In genomic region chr3:88181374-88181773, GRCm38 (mm10) we compare ENCODE assay signal across 14 mouse cellular contexts. TPM values are rescaled to one million over a fixed set of nuclear protein-coding genes. Genes with fewer than 3 reads are reported as not detected.
DNase-seq lines count a peak whose midpoint lies in the region; ATAC-seq and TF ChIP-seq lines count a peak whose summit lies in the region.
"Had no signal": no experiment of that assay in that cellular context is flagged by ENCODE, and none has a peak within 500 bp of the region (broad histone marks: within the 10 kb centered on the region; RNA-seq: fewer than 3 reads in every experiment).

No protein-coding gene starts in this region.

- 0 out of 2 replicates have a peak overlapping the region, but pooled peaks have one; percentile 40 for H3K27ac ChIP-seq in forebrain, postnatal 0 days (ENCODE audit: low read depth, low read length)
- no peak overlapping the region for H3K27ac ChIP-seq in forebrain, embryonic 12.5 days
- H3K27ac ChIP-seq: hindbrain, embryonic 14.5 days; limb, embryonic 12.5 days; liver, embryonic 15.5 days had no signal

- no peaks in the 10 kb centered on the region for H3K9me3 ChIP-seq in forebrain, postnatal 0 days (ENCODE audit: low read length)
- no peaks in the 10 kb centered on the region for H3K9me3 ChIP-seq in forebrain, embryonic 12.5 days
- H3K9me3 ChIP-seq: G1E; limb, embryonic 12.5 days; liver, embryonic 15.5 days had no signal

- no peak overlapping the region for H3K4me3 ChIP-seq in forebrain, postnatal 0 days (ENCODE audit: low read depth, low read length)
- H3K4me3 ChIP-seq in forebrain, embryonic 12.5 days (replicated peaks), result no peak overlapping the region
- H3K4me3 ChIP-seq: limb, embryonic 12.5 days; liver, embryonic 15.5 days had no signal

- no peak for ATAC-seq in forebrain, postnatal 0 days
- no peak for ATAC-seq in forebrain, embryonic 12.5 days (ENCODE audit: low FRiP score)

- H3K9ac ChIP-seq in forebrain, postnatal 0 days, result no peak overlapping the region
- H3K9ac ChIP-seq in forebrain, embryonic 12.5 days, result no peak overlapping the region
- H3K9ac ChIP-seq: hindbrain, embryonic 14.5 days; limb, embryonic 12.5 days; liver, embryonic 15.5 days had no signal

- WGBS in forebrain, postnatal 0 days, result 34% methylated on average over 4 of the region's 4 CpGs
- 75% methylated on average over 4 of the region's 4 CpGs for WGBS in forebrain, embryonic 12.5 days

- peaks cover 6% of the 10 kb centered on the region; the same call in 1 of the 2 replicates for H3K4me1 ChIP-seq in forebrain, postnatal 0 days (ENCODE audit: insufficient read depth)
- H3K4me1 ChIP-seq in forebrain, embryonic 12.5 days, result peaks cover 7% of the 10 kb centered on the region
- H3K4me1 ChIP-seq: limb, embryonic 12.5 days had no signal

- peak; percentile 72 for DNase-seq in forebrain, postnatal 0 days
- DNase-seq in brain, adult 2 months (ENCODE audit: low read depth, low spot score), result peak; percentile 83
- DNase-seq in cerebellum, adult 9-11 months, result peak; percentile 81
- DNase-seq in layer of hippocampus, adult 9-11 months, result peak; percentile 85
- no peak for DNase-seq in gastrocnemius, postnatal 10 days
- DNase-seq in spleen, postnatal 36 days (ENCODE audit: low spot score in 2 of 2), result no peak
- DNase-seq: kidney, adult 2 months; lung, postnatal 4 days; midbrain, embryonic 14.5 days had no signal

- no peaks in the 10 kb centered on the region for H3K36me3 ChIP-seq in forebrain, postnatal 0 days (ENCODE audit: insufficient read depth)
- no peaks in the 10 kb centered on the region for H3K36me3 ChIP-seq in forebrain, embryonic 12.5 days (replicated peaks)
- H3K36me3 ChIP-seq: limb, embryonic 12.5 days; liver, embryonic 15.5 days had no signal

- H3K27me3 ChIP-seq in forebrain, postnatal 0 days (ENCODE audit: insufficient read depth, low read length), result no peaks in the 10 kb centered on the region
- peaks cover 10% of the 10 kb centered on the region; the same call in 1 of the 2 replicates for H3K27me3 ChIP-seq in forebrain, embryonic 12.5 days

- H3K4me2 ChIP-seq in forebrain, postnatal 0 days (ENCODE audit: low read depth), result no peak overlapping the region
- no peak overlapping the region for H3K4me2 ChIP-seq in forebrain, embryonic 12.5 days
- H3K4me2 ChIP-seq: hindbrain, embryonic 14.5 days; limb, embryonic 12.5 days; liver, embryonic 15.5 days had no signal

- no peak for TF ChIP-seq CTCF in forebrain, postnatal 0 days (IDR thresholded peaks at IDR 0.05; ENCODE audit: low read depth)

RNA-seq across cellular contexts. Expression of gene Mef2d, which starts 39.2 kb away (rescaled TPM):
- 45.0 and 53.0 TPM in 2 replicates for total RNA-seq in forebrain, postnatal 0 days (2014; rRNA removed)
- 30.9 and 34.0 TPM in 2 replicates for polyA plus RNA-seq in forebrain, postnatal 0 days (2015; fragmentation: Nextera tagmentation; extraction: Ambion mirVana)
- polyA plus RNA-seq in forebrain, embryonic 12.5 days (2016; fragmentation: Nextera tagmentation; extraction: Ambion mirVana), result 17.7 and 20.3 TPM in 2 replicates
- total RNA-seq in gastrocnemius, postnatal 10 days (2021), result 100 to 1,000 TPM; 148 to 163 TPM

Comparison
In these comparisons a context has a peak if more than half of its experiments do, and no peak if none do; other contexts are left out.
1. DNase-seq: peak in forebrain, postnatal 0 days (single experiment), brain, adult 2 months (single experiment), cerebellum, adult 9-11 months (single experiment) and layer of hippocampus, adult 9-11 months (single experiment); none in gastrocnemius, postnatal 10 days (single experiment) and spleen, postnatal 36 days (0 of 2).